Mouse (Mus musculus) small intestine, adult 2 months (tissue): ENCODE results near the gene Lrp6. TPM values are rescaled to one million over a fixed set of nuclear protein-coding genes. Genes with fewer than 3 reads are reported as not detected.

Experiments used
- H3K27ac ChIP-seq: fragments of 200-500 bp; 2 replicates; pipeline ENCODE4 v1.5.1; 2012; ENCODE audit warnings: low read depth, low read length, control low read depth, inconsistent platforms; ENCODE audit not compliant: insufficient read depth
- H3K27me3 ChIP-seq: fragments of 200-500 bp; 2 replicates; pipeline ENCODE4 v1.6.1; 2012; ENCODE audit warnings: mild to moderate bottlenecking, moderate library complexity, low read length, inconsistent platforms; ENCODE audit not compliant: control insufficient read depth, insufficient read depth
- H3K36me3 ChIP-seq: fragments of 200-500 bp; 2 replicates; pipeline ENCODE4 v1.6.1; 2012; ENCODE audit warnings: mild to moderate bottlenecking, low read length, control low read depth, inconsistent platforms; ENCODE audit not compliant: control insufficient read depth, insufficient read depth
- H3K4me1 ChIP-seq: fragments of 200-500 bp; 2 replicates; pipeline ENCODE4 v1.6.1; 2012; ENCODE audit warnings: low read length, inconsistent platforms, mixed read lengths; ENCODE audit not compliant: control insufficient read depth, insufficient read depth, insufficient read length
- H3K4me3 ChIP-seq: fragments of 200-500 bp; 2 replicates; pipeline ENCODE4 v1.5.1; 2012; ENCODE audit warnings: low read depth, mild to moderate bottlenecking, control low read depth, inconsistent platforms, low read length, moderate library complexity
- CTCF ChIP-seq: fragments of 200-500 bp; IDR thresholded peaks from 2 replicates; pipeline ENCODE4 v1.5.1; 2012; ENCODE audit warnings: low read depth, mild to moderate bottlenecking, control low read depth, inconsistent platforms, low read length, moderate library complexity, mixed read lengths; ENCODE audit not compliant: insufficient replicate concordance, insufficient read length; ENCODE audit errors: extremely low read depth
- POLR2A ChIP-seq: fragments of 200-500 bp; IDR thresholded peaks from 2 replicates; pipeline ENCODE4 v1.6.1; 2012; ENCODE audit warnings: low read depth, mild to moderate bottlenecking, control low read depth, inconsistent platforms, low read length, moderate library complexity
- WGBS: fragments of 180-500 bp; shearing (Covaris S2); methylation state at CpG from one replicate; pipeline ENCODE4 v1.1.7; 2018; 5-methylcytosine and 5-hydroxymethylcytosine counted together
- polyA plus RNA-seq: library from polyadenylated mRNA; depleted of rRNA; stranded (reverse); fragments of >200 nt; gene quantifications from 2 replicates; pipeline ENCODE4 v1.2.3, GENCODE M21; 2012

The Lrp6 gene
- polyA plus RNA-seq, 1 experiment, result 22.9 TPM

DNA sequence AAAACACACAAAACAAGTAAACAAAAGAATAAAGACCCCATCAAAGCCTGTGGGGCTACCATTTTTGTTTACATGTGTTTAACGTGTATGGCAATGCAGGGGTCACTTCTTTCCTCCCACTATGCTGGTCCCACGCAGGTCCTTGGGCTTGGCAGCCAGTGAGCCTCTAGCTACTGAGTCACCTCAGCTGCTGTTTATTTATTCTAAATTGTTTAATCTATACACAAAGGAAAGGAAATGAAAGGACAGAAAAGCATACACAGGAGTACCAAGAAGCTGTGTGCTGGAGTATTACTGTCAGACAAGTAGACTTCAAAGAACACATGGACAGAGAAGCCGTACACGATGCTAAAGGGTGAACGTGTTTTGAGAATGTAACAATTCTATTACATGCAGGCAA, 122.8 kb downstream of the Lrp6 start:
- H3K27me3 ChIP-seq, result no peaks in the 10 kb centered on the region
- peaks cover 2% of the 10 kb centered on the region; the same call in 1 of the 2 replicates for H3K4me1 ChIP-seq
- no peak for TF ChIP-seq POLR2A
- TF ChIP-seq CTCF, result no peak
- H3K27ac ChIP-seq, result peak overlapping the region; percentile 95
- 40% methylated on average over 5 of the region's 5 CpGs for WGBS
- peaks cover 11% of the 10 kb centered on the region for H3K36me3 ChIP-seq
- no peak overlapping the region for H3K4me3 ChIP-seq

GRCm38 (mm10) chr6:134443198-134443904, 123.4 kb downstream of the Lrp6 start:
- no peak for TF ChIP-seq CTCF
- TF ChIP-seq POLR2A, result no peak; the same call in 1 of the 2 replicates
- H3K4me3 ChIP-seq, result no peak overlapping the region
- peaks cover 2% of the 10 kb centered on the region; the same call in 1 of the 2 replicates for H3K4me1 ChIP-seq
- 20% methylated on average over 9 of the region's 9 CpGs for WGBS
- H3K36me3 ChIP-seq, result peaks cover 10% of the 10 kb centered on the region
- peak overlapping the region; percentile 95 for H3K27ac ChIP-seq
- no peaks in the 10 kb centered on the region for H3K27me3 ChIP-seq

DNA sequence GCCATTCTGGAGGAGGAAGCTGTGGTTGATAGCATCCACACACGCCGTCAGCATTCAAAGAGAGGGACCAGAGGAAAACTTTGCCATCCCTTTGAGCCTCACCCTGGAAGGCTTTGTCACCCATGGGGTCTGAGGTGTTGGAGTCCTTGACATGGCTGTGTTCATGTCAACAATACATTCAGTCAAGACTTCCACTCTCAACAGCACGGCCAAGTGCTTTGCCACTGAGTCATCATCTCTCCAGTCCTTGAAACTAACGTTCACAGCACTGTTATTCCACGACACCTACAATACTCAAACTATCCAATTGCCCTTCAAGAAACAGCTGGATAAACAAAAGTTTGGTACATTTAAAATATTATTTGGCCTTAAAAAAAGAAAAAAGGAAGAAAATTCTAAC, 124.5 kb downstream of the Lrp6 start:
- peaks cover 21% of the 10 kb centered on the region for H3K36me3 ChIP-seq
- H3K4me3 ChIP-seq, result no peak overlapping the region
- no peak overlapping the region for H3K27ac ChIP-seq
- H3K27me3 ChIP-seq, result no peaks in the 10 kb centered on the region
- TF ChIP-seq POLR2A (no peak), CTCF (no peak)
- WGBS, result 71% methylated on average over 5 of the region's 5 CpGs
- H3K4me1 ChIP-seq, result peaks cover 2% of the 10 kb centered on the region; the same call in 1 of the 2 replicates

- 81% methylated on average over 3 of the region's 3 CpGs for WGBS
- H3K27me3 ChIP-seq, result no peaks in the 10 kb centered on the region
- H3K36me3 ChIP-seq, result peaks cover 22% of the 10 kb centered on the region
- no peak overlapping the region for H3K4me3 ChIP-seq
- no peak overlapping the region for H3K27ac ChIP-seq
- TF ChIP-seq POLR2A (no peak), CTCF (no peak)
- peaks cover 2% of the 10 kb centered on the region; the same call in 1 of the 2 replicates for H3K4me1 ChIP-seq
These were observed 125.0 kb downstream of the Lrp6 start for GRCm38 (mm10) chr6:134441716-134442115.

GRCm38 (mm10) chr6:134440023-134440422, 126.7 kb downstream of the Lrp6 start:
- H3K4me1 ChIP-seq, result peaks cover 2% of the 10 kb centered on the region; the same call in 1 of the 2 replicates
- no peak for TF ChIP-seq POLR2A
- no peak for TF ChIP-seq CTCF
- H3K27ac ChIP-seq, result peak overlapping the region; percentile 29; the same call in 1 of the 2 replicates
- no peak overlapping the region for H3K4me3 ChIP-seq
- H3K36me3 ChIP-seq, result peaks cover 16% of the 10 kb centered on the region
- no peaks in the 10 kb centered on the region for H3K27me3 ChIP-seq
- WGBS, result 64% methylated on average over 10 of the region's 10 CpGs

GRCm38 (mm10) chr6:134439401-134440021, 127.3 kb downstream of the Lrp6 start:
- WGBS, result 66% methylated on average over 23 of the region's 23 CpGs
- TF ChIP-seq CTCF (no peak), POLR2A (no peak)
- Histone ChIP-seq H3K4me3 (no peak overlapping the region), H3K4me1 (peaks cover 2% of the 10 kb centered on the region; the same call in 1 of the 2 replicates), H3K36me3 (peaks cover 14% of the 10 kb centered on the region), H3K27ac (peak overlapping the region; percentile 29; the same call in 1 of the 2 replicates), H3K27me3 (no peaks in the 10 kb centered on the region)

- 60% methylated on average over 5 of the region's 5 CpGs for WGBS
- no peaks in the 10 kb centered on the region for H3K27me3 ChIP-seq
- H3K4me1 ChIP-seq, result no peaks in the 10 kb centered on the region
- TF ChIP-seq CTCF (no peak), POLR2A (no peak)
- H3K27ac ChIP-seq, result no peak overlapping the region
- no peak overlapping the region for H3K4me3 ChIP-seq
- H3K36me3 ChIP-seq, result peaks cover 22% of the 10 kb centered on the region
These were observed 129.8 kb downstream of the Lrp6 start for GRCm38 (mm10) chr6:134436955-134437354.
